Mouse (Mus musculus): ENCODE results near the gene Hells. TPM values are rescaled to one million over a fixed set of nuclear protein-coding genes. Genes with fewer than 3 reads are reported as not detected.

Hells gene
- total RNA-seq (2015; ENCODE audit: low replicate concordance) (11.0 and 23.0 TPM in 2 replicates), total RNA-seq (2017; ENCODE audit: low replicate concordance) (13.5 and 15.9 TPM in 2 replicates)

- ATAC-seq (replicated peaks; ENCODE audit: low FRiP score, poor library complexity, severe bottlenecking), result peak; percentile 91
Observed at GRCm38 (mm10) chr19:38930788-38931565, at the start of gene Hells. Gene Hells, plus strand, starts transcription at chr19:38930915.

GRCm38 (mm10) chr19:38901146-38902135 is 29.3 kb upstream of the Hells start:
- ATAC-seq (replicated peaks; ENCODE audit: low FRiP score, poor library complexity, severe bottlenecking), result no peak

- no peak for ATAC-seq (replicated peaks; ENCODE audit: low FRiP score, poor library complexity, severe bottlenecking)
Observed at GRCm38 (mm10) chr19:38902501-38902900, 28.2 kb upstream of the Hells start.

GRCm38 (mm10) chr19:38913786-38914185 is 16.9 kb upstream of the Hells start:
- no peak for ATAC-seq (replicated peaks; ENCODE audit: low FRiP score, poor library complexity, severe bottlenecking)

- no peak for ATAC-seq (replicated peaks; ENCODE audit: low FRiP score, poor library complexity, severe bottlenecking)
Observed at GRCm38 (mm10) chr19:38914926-38915325, 15.8 kb upstream of the Hells start.

GRCm38 (mm10) chr19:38915677-38916076 is 15.0 kb upstream of the Hells start:
- peak; percentile 57; the same call in 1 of the 2 replicates for ATAC-seq (replicated peaks; ENCODE audit: low FRiP score, poor library complexity, severe bottlenecking)

- ATAC-seq (replicated peaks; ENCODE audit: low FRiP score, poor library complexity, severe bottlenecking), result no peak
Observed at GRCm38 (mm10) chr19:38928481-38929158, 2.1 kb upstream of the Hells start.

- ATAC-seq (replicated peaks; ENCODE audit: low FRiP score, poor library complexity, severe bottlenecking), result no peak
Observed at GRCm38 (mm10) chr19:38929471-38930251, 1.1 kb upstream of the Hells start.

GRCm38 (mm10) chr19:38930252-38930787 is 395 bp upstream of the Hells start:
- ATAC-seq (replicated peaks; ENCODE audit: low FRiP score, poor library complexity, severe bottlenecking), result 0 out of 2 replicates have a peak, but pooled peaks have one; percentile 40

- 0 out of 2 replicates have a peak, but pooled peaks have one; percentile 18 for ATAC-seq (replicated peaks; ENCODE audit: low FRiP score, poor library complexity, severe bottlenecking)
Observed at GRCm38 (mm10) chr19:38931566-38931890, 813 bp downstream of the Hells start.

GRCm38 (mm10) chr19:38944590-38945307 is 14.0 kb downstream of the Hells start:
- ATAC-seq (replicated peaks; ENCODE audit: low FRiP score, poor library complexity, severe bottlenecking), result no peak

GRCm38 (mm10) chr19:38970741-38971140 is 40.0 kb downstream of the Hells start:
- no peak for ATAC-seq (replicated peaks; ENCODE audit: low FRiP score, poor library complexity, severe bottlenecking)

- no peak for ATAC-seq (replicated peaks; ENCODE audit: low FRiP score, poor library complexity, severe bottlenecking)
Observed at GRCm38 (mm10) chr19:38972581-38972980, 41.9 kb downstream of the Hells start.

- ATAC-seq (replicated peaks; ENCODE audit: low FRiP score, poor library complexity, severe bottlenecking), result no peak
Observed at GRCm38 (mm10) chr19:38973666-38974065, 43.0 kb downstream of the Hells start.

- ATAC-seq (replicated peaks; ENCODE audit: low FRiP score, poor library complexity, severe bottlenecking), result no peak
Observed at GRCm38 (mm10) chr19:38976269-38976668, 45.6 kb downstream of the Hells start.

- ATAC-seq (replicated peaks; ENCODE audit: low FRiP score, poor library complexity, severe bottlenecking), result peak; percentile 73; the same call in 1 of the 2 replicates
Observed at GRCm38 (mm10) chr19:38981966-38982365, 51.3 kb downstream of the Hells start.

- no peak for ATAC-seq (replicated peaks; ENCODE audit: low FRiP score, poor library complexity, severe bottlenecking)
Observed at GRCm38 (mm10) chr19:38998248-38998647, 67.5 kb downstream of the Hells start.

GRCm38 (mm10) chr19:38998676-38999075 is 68.0 kb downstream of the Hells start:
- ATAC-seq (replicated peaks; ENCODE audit: low FRiP score, poor library complexity, severe bottlenecking), result no peak
